Mouse (Mus musculus): Measurements from ENCODE around the gene Fkbpl. TPM values are rescaled to one million over a fixed set of nuclear protein-coding genes. Genes with fewer than 3 reads are reported as not detected.

Gene Fkbpl
- total and polyA plus RNA-seq, 2 experiments from 2014 or later = 7.1 to 12.3 TPM

DNA sequence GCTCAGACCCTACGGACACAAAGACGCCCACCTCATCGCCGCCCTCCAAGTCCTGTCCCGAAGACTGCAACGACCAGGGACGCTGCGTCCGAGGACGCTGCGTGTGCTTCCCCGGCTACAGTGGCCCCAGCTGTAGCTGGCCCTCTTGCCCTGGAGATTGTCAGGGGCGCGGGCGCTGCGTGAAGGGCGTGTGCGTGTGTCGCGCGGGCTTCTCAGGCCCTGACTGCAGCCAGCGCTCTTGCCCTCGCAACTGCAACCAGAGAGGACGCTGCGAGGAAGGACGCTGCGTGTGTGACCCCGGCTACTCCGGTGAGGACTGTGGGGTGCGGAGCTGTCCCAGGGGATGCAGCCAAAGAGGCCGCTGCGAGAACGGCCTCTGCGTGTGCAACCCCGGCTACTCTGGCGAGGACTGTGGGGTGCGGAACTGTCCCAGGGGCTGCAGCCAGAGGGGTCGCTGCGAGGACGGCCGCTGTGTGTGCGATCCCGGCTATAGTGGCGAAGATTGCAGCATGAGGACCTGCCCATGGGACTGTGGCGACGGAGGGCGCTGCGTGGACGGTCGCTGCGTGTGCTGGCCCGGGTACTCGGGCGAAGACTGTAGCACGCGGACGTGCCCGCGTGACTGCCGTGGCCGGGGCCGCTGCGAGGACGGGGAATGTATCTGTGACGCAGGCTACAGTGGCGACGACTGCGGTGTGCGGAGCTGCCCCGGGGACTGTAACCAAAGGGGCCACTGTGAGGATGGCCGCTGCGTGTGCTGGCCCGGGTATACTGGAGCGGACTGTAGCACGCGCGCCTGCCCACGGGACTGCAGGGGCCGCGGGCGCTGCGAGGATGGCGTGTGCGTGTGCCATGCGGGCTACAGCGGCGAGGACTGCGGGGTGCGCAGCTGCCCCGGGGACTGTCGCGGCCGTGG, 26.8 kb downstream of the Fkbpl start:
- no peak for TF ChIP-seq CTCF (IDR thresholded peaks at IDR 0.05; ENCODE audit: low read depth)
- TF ChIP-seq EP300 (IDR thresholded peaks at IDR 0.05; ENCODE audit: low read depth) = no peak
- peak overlapping the region; percentile 42 for H3K4me2 ChIP-seq (ENCODE audit: low read depth, low read length)
- H3K4me1 ChIP-seq (ENCODE audit: control insufficient read depth, insufficient read depth) = peaks cover 23% of the 10 kb centered on the region
- H3K9ac ChIP-seq (replicated peaks; ENCODE audit: low read depth, low read length) = 0 out of 2 replicates have a peak overlapping the region, but pooled peaks have one; percentile 9
- ATAC-seq (ENCODE audit: insufficient read depth, low read depth) (peak; percentile 34), DNase-seq (ENCODE audit: low spot score) (no peak)
- H3K27ac ChIP-seq (ENCODE audit: low read depth) = no peak overlapping the region
- H3K27me3 ChIP-seq (ENCODE audit: control insufficient read depth, insufficient read depth, low read length) = peaks cover 49% of the 10 kb centered on the region
- H3K36me3 ChIP-seq (replicated peaks; ENCODE audit: control insufficient read depth, insufficient read depth, low read length) = no peaks in the 10 kb centered on the region
- peak overlapping the region; percentile 31 for H3K4me3 ChIP-seq (ENCODE audit: low read depth, low read length)
- 15% methylated on average over 93 of the region's 93 CpGs for WGBS
- no peaks in the 10 kb centered on the region for H3K9me3 ChIP-seq (replicated peaks; ENCODE audit: control insufficient read depth, low read length)

DNA sequence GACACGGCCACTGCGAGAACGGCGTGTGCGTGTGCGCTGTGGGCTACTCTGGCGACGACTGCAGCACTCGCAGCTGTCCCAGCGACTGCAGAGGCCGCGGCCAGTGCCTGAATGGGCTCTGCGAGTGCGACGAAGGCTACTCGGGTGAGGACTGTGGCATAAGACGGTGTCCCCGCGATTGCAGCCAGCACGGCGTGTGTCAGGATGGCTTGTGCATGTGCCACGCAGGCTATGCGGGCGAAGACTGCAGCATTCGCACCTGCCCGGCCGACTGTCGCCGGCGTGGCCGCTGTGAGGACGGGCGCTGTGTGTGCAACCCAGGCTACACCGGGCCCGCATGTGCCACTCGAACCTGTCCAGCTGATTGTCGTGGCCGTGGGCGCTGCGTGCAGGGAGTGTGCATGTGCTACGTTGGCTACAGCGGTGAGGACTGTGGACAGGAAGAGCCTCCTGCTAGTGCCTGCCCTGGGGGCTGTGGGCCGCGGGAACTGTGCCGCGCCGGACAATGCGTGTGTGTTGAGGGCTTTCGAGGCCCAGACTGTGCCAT, 27.8 kb downstream of the Fkbpl start:
- ATAC-seq (ENCODE audit: insufficient read depth, low read depth) = no peak
- Histone ChIP-seq H3K4me3 (ENCODE audit: low read depth, low read length) (peak overlapping the region; percentile 31), H3K4me2 (ENCODE audit: low read depth, low read length) (no peak overlapping the region), H3K27ac (ENCODE audit: low read depth) (no peak overlapping the region), H3K36me3 (replicated peaks; ENCODE audit: control insufficient read depth, insufficient read depth, low read length) (no peaks in the 10 kb centered on the region), H3K9me3 (replicated peaks; ENCODE audit: control insufficient read depth, low read length) (no peaks in the 10 kb centered on the region), H3K9ac (replicated peaks; ENCODE audit: low read depth, low read length) (no peak overlapping the region), H3K27me3 (ENCODE audit: control insufficient read depth, insufficient read depth, low read length) (peaks cover 49% of the 10 kb centered on the region), H3K4me1 (ENCODE audit: control insufficient read depth, insufficient read depth) (peaks cover 23% of the 10 kb centered on the region)
- DNase-seq (ENCODE audit: low spot score) = no peak
- WGBS = 37% methylated on average over 49 of the region's 49 CpGs
- TF ChIP-seq EP300 (IDR thresholded peaks at IDR 0.05; ENCODE audit: low read depth) (no peak), CTCF (IDR thresholded peaks at IDR 0.05; ENCODE audit: low read depth) (no peak)

DNA sequence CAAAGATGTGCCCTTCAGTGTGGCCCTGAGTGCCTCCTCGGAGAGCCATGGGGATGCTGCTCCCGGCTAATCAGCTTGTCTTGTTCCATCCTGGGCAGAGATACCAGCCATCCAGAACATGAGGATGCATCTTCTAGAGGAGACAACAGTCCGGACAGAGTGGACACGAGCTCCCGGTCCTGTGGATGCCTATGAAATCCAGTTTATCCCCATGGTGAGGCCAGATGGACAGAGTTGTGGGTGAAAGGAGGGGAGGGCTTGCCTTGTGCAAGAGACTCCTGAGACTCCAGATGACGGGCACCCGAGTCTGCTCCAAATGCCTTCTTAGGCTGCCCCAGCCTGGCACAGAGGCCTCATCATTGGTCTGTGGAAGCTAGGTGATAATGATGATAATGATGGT, 28.6 kb downstream of the Fkbpl start:
- H3K4me1 ChIP-seq (ENCODE audit: control insufficient read depth, insufficient read depth) = peaks cover 23% of the 10 kb centered on the region
- no peak overlapping the region for H3K4me2 ChIP-seq (ENCODE audit: low read depth, low read length)
- ATAC-seq (ENCODE audit: insufficient read depth, low read depth) (no peak), DNase-seq (ENCODE audit: low spot score) (no peak)
- no peak overlapping the region for H3K4me3 ChIP-seq (ENCODE audit: low read depth, low read length)
- H3K9me3 ChIP-seq (replicated peaks; ENCODE audit: control insufficient read depth, low read length) = no peaks in the 10 kb centered on the region
- H3K27me3 ChIP-seq (ENCODE audit: control insufficient read depth, insufficient read depth, low read length) = peaks cover 49% of the 10 kb centered on the region
- H3K9ac ChIP-seq (replicated peaks; ENCODE audit: low read depth, low read length) = no peak overlapping the region
- WGBS = 85% methylated on average over 7 of the region's 7 CpGs
- no peak overlapping the region for H3K27ac ChIP-seq (ENCODE audit: low read depth)
- TF ChIP-seq EP300 (IDR thresholded peaks at IDR 0.05; ENCODE audit: low read depth) (no peak), CTCF (IDR thresholded peaks at IDR 0.05; ENCODE audit: low read depth) (no peak)
- H3K36me3 ChIP-seq (replicated peaks; ENCODE audit: control insufficient read depth, insufficient read depth, low read length) = no peaks in the 10 kb centered on the region

DNA sequence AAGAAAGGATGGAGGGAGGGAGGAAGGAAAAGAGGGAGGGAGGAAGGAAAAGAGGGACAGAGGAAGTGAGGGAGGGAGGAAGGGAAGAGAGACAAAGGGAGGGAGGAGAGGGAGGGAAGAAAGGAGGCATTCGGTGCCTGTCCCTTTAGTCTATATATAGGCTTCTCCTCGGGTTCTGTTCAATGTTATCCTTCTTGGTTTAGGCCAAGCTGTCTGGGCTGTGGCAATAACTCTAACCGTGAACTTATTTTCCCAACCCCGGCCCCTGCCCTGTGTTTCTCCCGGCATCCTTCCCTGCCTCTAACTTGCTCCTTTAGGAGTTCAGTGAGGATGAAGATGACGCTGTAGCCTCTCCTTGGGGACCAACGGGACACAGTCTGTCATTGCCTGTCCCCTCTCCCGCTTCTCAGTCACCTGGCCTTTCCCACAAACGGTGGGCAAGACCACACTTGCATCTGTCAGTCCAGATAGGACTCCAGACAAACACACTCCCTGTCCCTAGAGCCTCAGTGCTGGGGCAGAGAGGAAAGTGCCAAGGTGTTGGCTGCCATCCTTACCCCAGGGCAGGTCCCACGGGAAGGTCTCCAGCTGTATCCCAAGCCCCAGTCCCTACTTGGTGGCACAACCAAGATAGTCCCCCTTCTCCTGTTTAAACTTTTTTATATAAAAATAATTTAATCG, 30.1 kb downstream of the Fkbpl start:
- Histone ChIP-seq H3K36me3 (replicated peaks; ENCODE audit: control insufficient read depth, insufficient read depth, low read length) (no peaks in the 10 kb centered on the region), H3K27me3 (ENCODE audit: control insufficient read depth, insufficient read depth, low read length) (peaks cover 56% of the 10 kb centered on the region)

DNA sequence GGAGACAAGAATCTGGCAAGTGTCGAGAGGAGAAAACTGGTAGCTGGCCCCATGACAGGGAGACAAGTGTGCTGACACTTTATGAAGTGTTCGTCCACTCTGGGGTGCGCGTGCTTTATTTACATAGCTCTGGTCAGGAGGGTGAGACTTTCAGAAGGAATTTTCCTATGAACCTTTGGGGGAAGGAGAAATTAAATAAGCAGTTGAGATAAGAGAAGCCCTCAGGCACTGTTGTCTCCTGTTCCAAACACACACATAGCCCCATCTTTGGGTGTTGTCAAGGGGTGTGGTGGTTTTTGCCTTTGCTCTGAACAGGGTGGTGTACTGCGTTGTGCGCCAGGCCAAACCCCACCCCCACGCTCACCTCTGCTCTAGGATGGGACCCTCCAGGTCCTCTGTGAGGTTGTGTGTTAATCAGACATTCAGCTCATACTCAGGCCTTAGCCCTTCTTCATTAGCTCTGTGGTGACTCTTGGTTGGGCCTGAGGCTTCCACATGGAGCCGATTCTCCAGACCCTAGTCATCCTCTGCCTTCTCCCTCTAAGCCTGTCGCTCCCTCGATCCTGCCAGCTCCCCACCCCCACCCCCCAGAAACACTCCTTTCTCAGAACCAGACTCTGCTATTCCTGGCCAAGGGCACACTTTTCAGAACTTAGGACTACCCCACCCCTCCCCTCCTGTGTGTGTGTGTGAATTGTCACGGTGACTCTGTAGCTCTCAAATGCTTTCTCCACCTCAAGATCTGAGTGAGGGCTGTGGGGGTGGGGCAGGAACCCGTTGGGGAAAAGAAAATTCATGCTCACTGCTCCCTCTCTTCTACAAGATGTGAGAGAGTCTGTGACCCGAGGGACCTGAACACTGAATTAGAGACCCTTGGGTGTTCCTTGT, 30.9 kb downstream of the Fkbpl start:
- TF ChIP-seq CTCF (IDR thresholded peaks at IDR 0.05; ENCODE audit: low read depth) (no peak), EP300 (IDR thresholded peaks at IDR 0.05; ENCODE audit: low read depth) (no peak)
- ATAC-seq (ENCODE audit: insufficient read depth, low read depth) (no peak), DNase-seq (ENCODE audit: low spot score) (no peak)
- H3K27ac ChIP-seq (ENCODE audit: low read depth) = no peak overlapping the region
- no peaks in the 10 kb centered on the region for H3K9me3 ChIP-seq (replicated peaks; ENCODE audit: control insufficient read depth, low read length)
- 46% methylated on average over 13 of the region's 13 CpGs for WGBS
- H3K36me3 ChIP-seq (replicated peaks; ENCODE audit: control insufficient read depth, insufficient read depth, low read length) = no peaks in the 10 kb centered on the region
- H3K4me1 ChIP-seq (ENCODE audit: control insufficient read depth, insufficient read depth) = peaks cover 23% of the 10 kb centered on the region
- H3K9ac ChIP-seq (replicated peaks; ENCODE audit: low read depth, low read length) = no peak overlapping the region
- peaks cover 56% of the 10 kb centered on the region for H3K27me3 ChIP-seq (ENCODE audit: control insufficient read depth, insufficient read depth, low read length)
- no peak overlapping the region for H3K4me3 ChIP-seq (ENCODE audit: low read depth, low read length)
- H3K4me2 ChIP-seq (ENCODE audit: low read depth, low read length) = no peak overlapping the region

More for the DNA sequence above, 30.1 kb downstream of the Fkbpl start:
- Histone ChIP-seq H3K9ac (replicated peaks; ENCODE audit: low read depth, low read length) (no peak overlapping the region), H3K4me3 (ENCODE audit: low read depth, low read length) (no peak overlapping the region), H3K9me3 (replicated peaks; ENCODE audit: control insufficient read depth, low read length) (no peaks in the 10 kb centered on the region), H3K4me2 (ENCODE audit: low read depth, low read length) (no peak overlapping the region), H3K4me1 (ENCODE audit: control insufficient read depth, insufficient read depth) (peaks cover 23% of the 10 kb centered on the region), H3K27ac (ENCODE audit: low read depth) (no peak overlapping the region)
- no peak for ATAC-seq (ENCODE audit: insufficient read depth, low read depth)
- DNase-seq (ENCODE audit: low spot score) = no peak
- TF ChIP-seq EP300 (IDR thresholded peaks at IDR 0.05; ENCODE audit: low read depth) (no peak), CTCF (IDR thresholded peaks at IDR 0.05; ENCODE audit: low read depth) (no peak)
- WGBS = 38% methylated on average over 11 of the region's 11 CpGs
